Mouse (Mus musculus) kidney, adult 8-10 months (tissue): ENCODE measurements around the gene Slco4a1.

Source experiments
- DNase-seq, 2 experiments: peaks; one replicate each; pipeline ENCODE4 v3.0.0; 2022

The Slco4a1 gene

DNA sequence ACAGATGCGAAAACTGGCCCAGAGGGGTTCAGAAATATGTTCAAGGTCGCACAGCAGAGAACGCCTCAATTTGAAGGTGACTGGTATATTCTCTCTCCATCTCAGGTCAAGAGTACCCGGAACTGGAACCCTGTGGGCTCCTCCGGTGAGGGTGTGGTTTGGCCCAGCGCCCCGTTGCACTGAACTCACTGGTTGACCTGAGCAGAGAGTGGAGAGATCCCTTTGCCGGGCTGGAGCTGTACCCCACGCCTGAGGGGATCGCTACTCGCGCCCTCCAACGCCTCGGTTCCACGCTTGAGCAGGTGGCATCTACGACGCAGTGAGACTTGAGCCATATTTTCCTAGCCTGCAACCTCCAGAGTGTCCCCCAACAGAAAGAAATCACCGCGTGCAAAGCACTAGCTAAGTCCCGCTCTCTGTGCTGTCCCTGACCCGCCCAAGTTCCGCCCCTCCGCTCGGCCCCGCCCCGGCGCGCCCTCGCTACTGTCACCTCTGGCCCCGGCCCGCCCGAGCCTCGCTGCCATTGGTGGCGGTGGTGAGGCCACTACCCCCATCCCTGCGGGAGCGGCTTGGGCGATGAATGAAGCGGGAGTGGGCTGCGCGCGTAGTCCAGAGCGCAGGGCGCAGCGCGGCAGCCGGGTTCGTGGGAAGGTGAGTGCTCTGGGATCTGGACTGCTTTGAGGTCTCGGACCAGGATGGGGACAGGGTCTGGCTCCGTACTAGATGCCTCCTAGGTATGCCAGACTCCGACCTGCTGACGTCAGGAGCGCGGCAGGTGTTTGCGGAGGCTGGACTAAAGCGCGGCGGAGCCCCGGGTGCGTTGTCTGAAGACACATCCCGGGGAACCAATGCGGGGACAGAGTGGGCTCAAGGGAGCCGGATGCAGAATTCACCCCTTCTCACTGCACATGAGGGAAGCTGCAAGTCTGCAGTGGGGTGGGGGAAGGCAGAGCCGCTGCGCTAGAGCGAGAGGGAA lies at the start of gene Slco4a1:
Gene Slco4a1, plus strand, starts transcription at position 523 of the 976 bp plus-strand sequence.
- peak; percentile 91 to 93 for DNase-seq

DNA sequence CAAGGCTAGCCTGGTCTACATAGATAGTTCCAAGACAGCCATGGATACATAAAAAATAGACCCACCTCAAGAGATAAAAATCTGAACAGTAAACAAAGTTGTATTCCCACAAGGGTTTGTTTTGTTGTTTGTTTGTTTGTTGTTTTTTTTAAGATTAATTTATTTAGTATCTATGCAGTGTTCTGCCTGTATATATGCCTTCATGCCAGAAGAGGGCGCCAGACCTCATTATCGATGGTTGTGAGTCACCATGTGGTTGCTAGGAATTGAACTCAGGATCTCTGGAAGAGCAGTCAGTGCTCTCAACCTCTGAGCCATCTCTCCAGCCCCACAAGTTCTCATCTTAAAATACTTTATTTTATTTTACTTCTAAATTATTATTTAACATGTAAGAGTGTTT lies 47.6 kb upstream of the Slco4a1 start:
- no peak for DNase-seq

DNA sequence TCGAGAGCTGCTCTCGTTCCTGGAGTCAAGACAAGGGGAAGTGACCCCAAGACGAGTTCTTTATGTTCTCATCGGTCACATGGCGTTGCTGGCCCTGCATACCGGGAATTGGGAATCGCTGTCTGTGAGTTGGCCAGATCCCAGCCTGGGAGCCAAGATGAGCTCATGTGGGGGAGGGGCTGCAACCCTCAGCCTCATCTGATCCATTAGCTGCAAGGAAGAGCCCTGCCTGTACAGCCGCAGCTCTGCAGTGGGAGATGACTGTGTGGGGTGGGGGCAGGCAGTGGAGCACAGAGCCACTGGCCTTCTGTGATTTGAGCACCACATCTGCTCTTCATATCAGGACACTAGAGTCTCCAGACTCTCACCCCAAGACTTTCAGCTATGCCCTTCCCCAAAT lies 45.6 kb upstream of the Slco4a1 start:
- DNase-seq, result no peak

DNA sequence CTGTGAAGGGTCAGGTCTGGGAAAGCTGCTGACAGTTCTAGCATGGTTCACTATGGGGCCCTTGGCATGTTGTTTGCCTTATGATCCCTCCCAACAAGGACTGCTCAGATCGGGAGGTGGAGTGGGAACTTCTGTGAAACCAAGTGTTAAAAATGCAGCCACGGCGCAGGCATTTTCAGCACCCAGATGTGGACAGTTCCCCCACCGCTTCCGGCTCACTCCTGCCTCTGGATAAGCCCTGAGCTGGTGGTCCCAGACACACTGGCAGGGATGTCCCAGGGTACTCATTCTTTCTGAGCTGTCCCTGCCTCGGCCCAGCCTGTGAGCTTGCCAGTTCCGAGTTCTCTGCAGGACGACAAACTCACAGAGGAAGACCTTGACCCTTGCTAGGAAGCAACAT lies 45.0 kb upstream of the Slco4a1 start:
- no peak for DNase-seq

DNA sequence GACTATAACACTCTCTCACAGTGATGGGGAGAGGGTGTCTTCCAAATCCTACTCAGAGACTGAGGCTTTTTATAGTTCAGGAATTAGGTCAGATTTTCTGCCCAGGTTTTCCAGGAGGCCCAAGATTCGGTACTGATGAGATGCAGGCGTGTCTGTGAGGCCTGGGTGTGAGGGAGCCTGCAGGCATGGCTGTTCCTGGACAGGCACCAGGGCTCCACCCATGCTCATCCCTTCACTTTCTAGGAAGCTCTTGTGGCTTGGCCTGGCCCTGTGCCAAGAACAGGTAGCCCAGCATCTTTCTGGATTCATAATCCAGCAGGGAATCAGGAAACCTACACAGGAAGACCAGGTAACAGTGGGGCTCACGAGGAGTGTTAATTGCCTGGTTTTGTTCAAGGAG lies 40.4 kb upstream of the Slco4a1 start:
- no peak for DNase-seq

DNA sequence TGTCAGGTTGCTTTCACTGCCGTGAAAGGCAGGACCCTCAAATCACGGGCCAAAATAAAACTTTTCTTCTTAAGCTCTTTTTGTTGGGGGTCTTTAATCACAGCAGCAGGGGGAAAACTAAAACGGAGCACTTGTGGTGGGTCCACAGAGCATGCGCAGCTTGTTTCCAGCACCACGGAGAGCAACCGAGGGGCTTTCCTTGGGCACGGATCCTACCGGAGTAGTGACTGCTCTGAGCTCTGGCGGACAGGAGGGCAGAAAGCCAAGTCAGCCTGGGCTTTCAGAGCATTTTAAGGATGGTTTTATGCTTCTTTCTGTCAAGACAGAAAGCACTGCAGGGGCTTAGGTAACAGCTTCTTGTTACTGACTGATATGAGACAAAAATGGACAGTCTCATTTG lies 38.3 kb upstream of the Slco4a1 start:
- no peak for DNase-seq

DNA sequence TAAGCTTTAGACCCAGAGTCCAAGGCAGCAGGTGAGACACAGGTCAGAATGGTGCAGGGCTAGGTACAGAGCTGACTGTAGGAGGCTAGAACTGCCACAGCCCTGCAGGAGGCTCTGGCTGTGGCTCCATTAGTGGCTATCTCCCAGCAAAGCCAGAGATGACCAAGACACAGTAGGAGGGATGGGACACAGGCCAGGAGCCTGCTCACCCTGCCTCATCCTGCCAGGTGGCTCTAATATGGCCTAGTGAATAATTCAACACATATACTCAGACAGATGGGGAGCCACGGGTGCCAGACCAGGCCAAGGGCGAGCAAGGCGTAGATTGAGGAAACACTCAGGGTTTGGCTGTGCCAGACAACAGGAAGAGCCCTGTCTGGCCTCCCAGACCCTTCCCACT lies 35.4 kb upstream of the Slco4a1 start:
- DNase-seq, result no peak

DNA sequence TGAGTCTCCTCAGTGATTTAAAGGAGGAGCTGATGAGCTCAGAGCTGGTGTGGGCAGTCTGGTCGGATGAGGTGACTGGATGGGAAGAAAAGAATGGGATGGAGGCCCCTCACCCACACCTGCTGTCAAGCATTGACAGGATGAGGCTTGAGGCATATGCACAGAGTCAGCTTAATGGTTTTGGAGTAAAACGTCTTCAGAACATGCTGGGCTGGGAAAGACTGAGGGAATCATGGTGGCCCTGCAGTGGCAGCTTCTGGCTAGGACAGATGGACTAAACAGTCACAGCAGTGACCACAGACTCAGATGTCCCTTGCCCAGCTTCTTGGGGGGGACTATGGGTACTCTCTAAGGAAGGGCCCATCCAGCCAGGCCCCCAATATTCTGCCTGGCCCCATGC lies 30.9 kb upstream of the Slco4a1 start:
- no peak for DNase-seq

DNA sequence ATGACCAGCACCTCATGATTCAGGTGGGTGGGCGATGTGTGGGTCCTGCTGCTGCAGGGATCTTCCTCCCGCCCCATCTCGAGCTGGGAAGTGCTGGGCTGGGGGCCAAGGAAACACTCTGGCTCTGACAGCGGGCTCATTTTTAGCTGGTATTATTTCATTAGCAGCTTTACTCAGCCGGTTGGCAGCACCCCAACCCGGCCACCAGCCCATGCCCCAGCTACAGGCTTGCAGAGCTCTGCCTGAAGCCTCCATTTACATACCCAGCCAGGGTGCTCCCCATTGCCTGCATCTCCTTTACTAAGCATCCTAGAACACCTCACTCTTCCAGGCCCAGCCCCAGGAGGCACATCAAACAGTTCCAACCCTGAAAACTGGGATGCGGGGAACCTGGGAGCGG lies 29.0 kb upstream of the Slco4a1 start:
- no peak for DNase-seq

DNA sequence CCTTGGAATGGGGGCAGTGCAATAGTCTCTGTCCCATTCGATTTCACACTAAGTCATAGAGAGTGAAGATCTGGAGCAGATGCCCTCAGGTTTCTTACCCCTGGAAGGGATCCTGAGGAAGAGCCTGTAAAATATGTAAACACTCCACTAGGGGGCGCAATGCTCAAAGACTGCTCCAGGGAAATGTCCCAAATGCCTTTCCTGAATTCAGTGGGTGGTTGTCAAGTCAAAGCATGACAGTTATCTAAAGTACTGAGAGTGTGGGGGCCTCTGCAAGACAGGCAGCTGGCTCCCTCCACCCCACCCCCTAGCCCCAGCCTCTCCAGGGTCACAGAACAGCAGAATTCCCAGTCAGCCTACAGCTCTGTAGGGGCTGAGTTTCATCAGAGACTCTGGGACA lies 27.7 kb upstream of the Slco4a1 start:
- no peak for DNase-seq

DNA sequence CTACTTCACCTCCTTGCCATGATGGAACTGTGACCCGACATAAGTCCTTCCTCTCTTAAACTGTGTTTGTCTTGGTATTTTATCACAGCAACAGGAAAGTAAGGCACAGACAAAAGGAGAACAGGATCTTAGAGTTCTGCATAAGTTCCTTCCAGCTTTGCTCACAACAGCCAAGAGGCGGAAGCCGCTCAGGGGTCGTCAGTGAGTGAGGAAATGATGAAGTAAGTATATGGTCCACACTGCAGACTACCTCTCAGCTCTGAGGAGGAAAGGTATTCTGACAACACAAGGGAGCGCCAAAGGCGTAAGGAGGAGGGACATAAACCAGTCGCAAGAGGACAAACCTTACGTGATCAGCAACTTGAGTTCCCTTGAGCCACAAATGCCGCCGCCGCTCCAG lies 25.4 kb upstream of the Slco4a1 start:
- DNase-seq, result no peak

DNA sequence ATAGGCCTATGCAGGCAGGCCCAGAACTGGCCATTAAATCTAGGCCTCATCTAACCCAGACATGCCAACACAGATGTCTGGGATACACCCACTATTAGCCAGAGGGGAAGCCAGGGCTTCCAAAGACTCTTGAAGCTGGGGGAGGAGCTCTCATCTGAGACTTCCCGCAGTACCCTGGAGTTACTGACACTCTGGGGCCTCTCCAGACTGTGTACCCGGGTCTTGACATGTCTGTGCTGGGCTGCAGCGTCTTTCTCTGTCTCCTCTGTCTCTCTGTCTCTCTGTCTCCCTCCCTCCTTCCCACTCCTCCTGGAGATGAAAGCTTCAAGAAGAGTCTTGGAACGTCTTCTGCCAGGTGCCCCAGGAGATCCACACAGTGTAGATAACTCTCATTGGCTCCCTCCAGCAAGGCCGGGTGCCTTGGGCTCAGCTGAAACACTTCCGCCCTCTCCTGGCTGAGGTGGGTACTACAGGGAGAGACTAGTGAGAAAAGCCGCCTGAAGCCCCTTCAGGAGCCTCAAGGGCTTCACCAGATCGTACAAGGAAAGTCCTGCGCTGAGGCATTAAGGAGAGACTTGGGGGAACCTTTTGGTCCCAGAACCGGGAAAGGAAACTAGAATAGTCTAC lies 23.9 kb upstream of the Slco4a1 start:
- peak; percentile 53 to 80 for DNase-seq

DNA sequence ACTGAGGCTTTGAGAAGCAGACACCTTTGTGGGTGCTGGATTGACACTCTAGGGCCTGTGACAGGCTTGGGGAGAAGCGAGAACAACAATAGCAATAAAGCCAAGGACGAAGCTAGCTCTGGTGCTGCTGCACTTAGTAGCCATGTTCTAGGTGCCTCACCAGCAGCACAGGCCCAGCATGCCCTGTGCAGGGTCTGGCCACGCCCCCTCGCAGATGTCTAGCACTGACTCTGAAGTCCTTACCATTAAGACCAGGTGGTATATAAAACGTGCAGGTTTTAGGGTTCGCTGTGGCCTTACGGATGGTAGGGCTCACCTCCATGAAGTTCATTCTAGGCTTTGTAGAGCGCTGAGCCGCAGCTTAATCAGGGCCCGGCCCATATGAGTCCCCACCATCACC lies 23.3 kb upstream of the Slco4a1 start:
- DNase-seq, result no peak

DNA sequence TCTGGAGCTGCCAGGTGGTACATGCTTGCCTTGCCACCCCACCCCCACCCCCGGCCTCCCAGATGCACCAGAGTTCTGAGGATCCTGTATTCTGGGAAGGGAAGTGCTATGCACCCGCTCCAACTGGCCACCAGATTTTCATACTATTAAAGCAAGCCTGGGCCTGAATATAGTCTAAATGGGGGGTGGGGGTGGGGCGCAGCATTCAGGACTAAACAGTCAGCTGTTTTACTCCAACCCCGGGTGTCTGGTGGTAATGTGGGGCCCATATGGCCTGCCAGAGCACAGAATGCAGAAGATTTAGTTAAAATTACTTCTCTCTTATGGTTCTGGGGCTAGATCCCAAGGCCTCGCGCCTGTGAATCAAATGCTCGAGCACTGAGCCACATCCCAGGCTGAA lies 22.7 kb upstream of the Slco4a1 start:
- DNase-seq, result no peak

DNA sequence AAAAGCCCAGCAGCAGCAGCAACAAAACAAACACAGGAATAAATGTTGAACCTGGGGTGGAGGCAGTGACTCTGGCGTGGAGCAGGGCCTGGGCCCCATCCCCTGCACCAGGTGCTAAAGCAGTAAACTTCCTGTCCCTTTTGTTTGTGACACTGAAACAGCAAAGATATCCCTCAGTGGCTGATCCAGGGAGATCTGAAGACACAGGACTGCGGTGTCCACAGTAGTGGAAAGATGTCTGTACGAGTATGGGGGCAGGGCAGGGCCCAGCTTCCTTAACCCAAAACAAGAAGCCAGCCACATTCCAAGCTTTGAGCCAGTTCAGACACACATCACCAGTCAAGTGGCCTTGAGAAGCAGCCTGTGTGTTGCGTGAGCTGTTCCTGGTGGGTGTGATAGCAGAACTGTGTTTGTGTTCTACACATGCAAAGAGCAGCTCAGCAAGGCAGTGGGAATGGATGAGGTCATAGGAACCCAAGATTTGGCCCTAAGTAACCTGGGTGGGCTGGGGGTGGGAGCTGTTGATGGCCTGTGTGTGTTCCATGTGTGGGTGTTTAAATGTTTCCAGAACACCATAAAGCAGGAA lies 20.6 kb upstream of the Slco4a1 start:
- no peak for DNase-seq

DNA sequence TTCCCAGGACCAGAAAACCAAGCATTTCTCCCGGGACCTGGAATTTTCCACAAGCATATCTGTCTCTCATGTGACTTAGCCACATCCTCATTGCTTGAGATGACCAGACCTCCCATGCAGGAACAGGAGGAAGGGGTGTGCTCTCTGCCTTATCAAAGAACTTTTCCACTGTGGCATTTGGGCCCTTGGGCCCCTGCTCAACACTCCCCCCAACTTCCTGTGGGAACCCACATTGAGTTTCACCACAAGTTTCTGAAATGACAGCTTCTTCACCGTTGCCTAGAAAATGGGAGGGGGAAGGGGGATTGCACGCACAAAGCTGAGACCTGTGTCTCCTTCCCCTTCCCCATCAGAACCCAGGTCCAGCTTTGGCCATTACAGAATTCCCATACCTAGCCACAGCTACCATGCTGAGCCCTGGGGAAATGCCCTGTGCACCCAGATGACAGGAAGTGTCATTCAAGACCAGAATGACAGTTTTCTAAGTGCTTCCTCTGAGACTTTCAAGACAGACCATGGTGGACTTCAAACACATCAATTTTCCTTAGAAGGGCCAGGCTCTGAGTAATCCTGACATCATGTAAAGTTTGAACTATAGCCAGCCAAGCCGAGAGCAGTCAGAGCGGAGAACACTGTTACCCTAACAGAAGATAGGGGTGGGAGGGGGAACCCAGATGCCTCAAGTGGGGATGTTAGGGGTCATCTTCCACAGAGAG lies 18.7 kb upstream of the Slco4a1 start:
- no peak for DNase-seq

DNA sequence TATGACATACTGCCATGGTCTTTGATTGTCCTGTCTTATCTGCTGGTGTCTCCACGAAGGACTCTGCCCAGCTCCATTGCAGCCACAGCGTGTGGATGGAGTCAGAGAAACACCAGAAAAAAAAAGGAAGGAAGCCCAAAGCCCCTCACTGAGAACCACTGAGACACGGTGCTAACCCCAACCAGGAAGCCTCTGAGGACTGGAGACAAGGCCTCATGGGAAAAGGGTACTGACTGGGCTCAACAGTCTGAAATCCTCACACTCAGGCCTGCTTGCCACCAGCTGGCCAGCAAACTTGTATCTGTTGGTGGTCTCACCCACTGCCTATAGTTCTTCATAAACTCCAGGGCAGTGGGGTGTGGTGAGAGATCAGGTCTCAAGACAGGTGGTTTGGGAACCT lies 16.3 kb upstream of the Slco4a1 start:
- DNase-seq, result no peak

DNA sequence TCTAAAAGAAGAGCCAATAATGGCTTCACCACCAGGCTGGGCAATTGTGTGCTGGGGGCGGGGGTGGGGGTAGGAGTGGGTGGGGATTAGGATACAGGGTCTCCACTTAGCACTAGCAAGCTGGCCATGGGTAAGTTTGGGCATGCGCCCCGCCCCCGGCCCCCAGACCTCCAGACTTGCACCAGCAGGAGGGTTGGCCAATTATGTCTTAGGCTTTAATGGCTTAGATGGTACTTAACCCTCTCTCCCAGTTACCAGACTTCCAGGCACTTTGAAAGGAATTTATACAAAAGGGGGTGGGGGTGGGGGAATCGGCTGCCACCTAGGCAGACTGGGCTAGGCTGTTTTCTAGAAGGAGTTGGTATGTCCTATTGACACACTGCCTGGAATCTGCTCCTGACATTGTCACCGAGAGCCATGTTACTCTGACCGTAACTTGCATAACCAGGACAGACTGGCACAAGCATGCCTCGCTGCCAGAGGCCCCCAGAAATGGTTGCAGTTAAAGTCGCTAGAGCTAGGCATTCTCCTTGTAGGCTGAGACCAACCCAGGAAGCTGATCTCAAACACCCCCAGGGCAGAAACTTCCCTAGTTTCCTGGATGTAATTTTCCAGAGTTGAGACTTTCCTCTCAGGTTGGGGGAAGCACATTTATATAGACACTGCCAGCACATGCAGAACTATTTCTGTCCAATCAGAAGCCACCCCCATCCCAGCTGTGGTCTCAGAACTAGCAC lies 15.3 kb upstream of the Slco4a1 start:
- no peak for DNase-seq

DNA sequence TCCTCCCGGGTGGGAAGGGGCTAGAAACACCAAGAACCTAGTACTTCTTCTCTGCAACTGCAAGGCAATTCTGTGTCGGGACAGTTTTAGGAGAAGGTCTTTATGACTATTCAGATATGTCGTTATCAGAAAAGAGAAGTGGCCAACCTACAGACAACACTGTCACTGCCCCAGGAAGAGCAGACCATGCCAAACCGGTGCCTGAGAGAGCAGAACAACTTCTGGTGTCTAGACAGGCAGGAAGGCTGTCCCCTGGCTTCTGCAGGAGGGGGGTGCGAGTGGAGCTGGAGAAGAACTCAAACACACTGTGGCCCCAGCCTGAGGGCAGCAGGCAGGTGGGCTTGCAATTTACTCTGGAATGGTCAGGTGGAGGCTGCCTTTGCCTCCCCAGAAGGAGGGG lies 14.0 kb upstream of the Slco4a1 start:
- DNase-seq, result no peak

DNA sequence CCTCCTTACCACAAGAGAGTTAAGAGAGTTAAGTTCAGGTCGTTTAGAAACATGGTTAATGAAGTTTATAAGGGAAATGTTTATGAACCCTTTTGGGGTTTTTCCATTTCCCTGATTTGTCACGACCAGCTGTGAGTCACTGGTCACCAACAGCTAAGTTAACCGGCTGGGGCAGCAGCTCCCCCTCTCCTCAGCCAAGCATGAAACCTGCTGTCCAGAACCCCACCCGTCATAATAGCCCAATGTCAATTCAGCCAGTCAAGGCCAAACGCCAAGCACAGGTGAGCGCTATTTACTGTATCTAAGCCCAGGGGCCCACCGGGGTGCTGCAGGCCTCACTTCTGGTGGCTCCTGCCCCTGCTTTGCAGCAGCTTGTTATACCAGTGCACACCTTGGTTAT lies 12.2 kb upstream of the Slco4a1 start:
- DNase-seq, result peak in 1 of 2 experiments; percentile 38

DNA sequence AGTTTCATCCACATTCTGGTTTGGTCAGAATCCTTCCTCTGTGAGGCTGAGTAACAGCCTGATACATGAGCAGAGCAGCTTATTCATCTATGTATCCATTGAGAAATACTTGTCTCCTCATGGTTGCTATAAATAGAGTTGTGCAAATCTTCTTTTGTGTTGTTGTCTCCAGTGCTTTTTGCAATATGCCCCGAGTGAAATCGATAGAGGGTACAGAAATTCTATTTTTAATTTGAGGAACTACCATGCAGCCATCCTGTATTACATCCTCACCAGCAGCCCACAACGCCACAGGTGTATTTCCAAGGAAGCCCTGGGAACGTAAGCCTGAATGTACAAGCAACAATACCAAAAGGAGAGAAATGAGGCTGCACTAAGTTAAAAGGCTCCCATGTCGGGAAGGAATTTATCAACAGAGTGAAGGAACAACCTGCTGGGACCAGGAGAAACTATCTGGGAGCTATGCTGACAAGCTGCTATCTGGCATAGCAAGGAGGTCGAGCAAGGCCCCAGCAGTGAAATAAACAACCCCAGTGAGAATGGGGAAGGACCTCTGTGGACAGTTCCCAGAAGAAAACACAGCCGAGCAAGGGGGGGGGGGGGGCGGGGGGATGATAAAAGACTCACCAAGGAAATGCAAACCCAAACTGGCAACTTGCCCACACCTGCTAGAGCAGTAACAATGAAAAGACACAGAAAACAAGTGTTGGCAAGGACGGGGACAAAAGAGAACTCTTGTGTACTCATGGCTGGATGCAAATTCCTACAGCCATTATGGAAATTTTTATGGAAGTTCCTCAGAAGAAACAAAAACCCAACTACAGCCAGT lies 10.9 kb upstream of the Slco4a1 start:
- DNase-seq, result no peak

DNA sequence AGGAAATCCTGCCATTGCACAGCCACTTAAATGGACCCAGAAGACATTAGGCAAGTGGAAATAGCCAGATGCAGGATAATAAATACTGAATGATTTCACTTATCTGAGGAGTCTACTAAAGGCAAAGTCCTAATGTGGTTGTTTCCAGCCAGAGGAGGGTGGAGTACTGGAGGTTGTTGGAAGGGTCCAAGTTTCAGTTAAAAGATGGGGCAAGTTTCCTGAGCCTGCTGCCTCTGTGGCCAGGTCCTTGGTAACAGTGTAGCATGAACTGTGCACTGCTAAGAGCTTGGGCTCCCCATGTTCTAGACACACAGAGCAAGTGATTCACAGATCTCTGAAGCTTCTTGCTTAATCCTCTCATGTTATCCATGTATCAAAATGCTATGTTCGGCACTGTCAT lies 10.1 kb upstream of the Slco4a1 start:
- no peak for DNase-seq
